Mouse (Mus musculus): ENCODE results near the gene Slc38a10.

Slc38a10 gene

DNA sequence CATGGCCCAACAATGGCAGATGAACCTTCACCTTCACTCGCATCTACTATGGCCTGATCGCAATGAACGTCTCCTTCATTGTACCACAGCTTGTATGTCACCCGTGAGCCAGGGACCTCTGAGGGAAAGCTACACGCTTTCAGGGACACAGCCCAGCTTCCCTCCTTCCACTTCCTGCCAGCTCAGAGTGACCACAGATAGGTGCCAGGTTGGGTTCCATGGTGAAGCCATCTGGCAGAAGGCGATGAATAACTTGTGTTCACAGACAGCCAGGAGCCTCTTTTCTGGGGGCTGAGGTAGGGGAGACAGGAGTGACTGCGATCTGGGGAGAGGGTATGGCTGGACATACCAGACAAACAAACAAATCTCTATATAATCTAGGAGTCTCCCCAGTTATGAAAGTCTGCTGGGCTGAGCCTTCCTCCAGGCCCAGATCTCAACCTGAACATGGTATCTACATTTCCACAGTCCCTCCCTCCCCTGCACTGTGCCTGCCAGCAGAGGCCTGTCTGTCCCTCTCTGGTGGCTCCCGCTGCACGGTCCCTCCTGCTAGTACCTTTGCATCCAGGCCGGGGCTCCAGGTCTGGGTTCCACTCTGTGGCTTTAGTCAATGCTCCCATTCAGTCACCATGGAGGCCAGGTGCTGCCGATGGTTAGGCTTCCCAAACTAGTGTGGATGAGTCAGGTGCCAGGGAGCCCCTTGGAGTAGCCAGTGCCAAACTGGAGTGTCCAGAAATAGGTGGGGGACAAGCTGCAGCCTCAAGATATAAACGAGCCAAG is 95.0 kb downstream of the Slc38a10 start:
- DNase-seq (ENCODE audit: low spot score), result no peak
